Mouse (Mus musculus) MEL (cell line): ENCODE results near the gene Foxn1. TPM values are rescaled to one million over a fixed set of nuclear protein-coding genes. Genes with fewer than 3 reads are reported as not detected.

Experiments used
- DNase-seq: peaks from one replicate; pipeline ENCODE4 v3.0.0; 2011; ENCODE audit warnings: low read depth, low spot score
- H3K27ac ChIP-seq: 2 replicates; pipeline ENCODE4 v1.5.1; 2012; ENCODE audit warnings: low read depth, mild to moderate bottlenecking, control low read depth, low read length, moderate library complexity; ENCODE audit not compliant: control insufficient read depth
- H3K27me3 ChIP-seq, 2 experiments: fragments of 150-350 bp in 1 of 2; sonication (generic) in 1 of 2; 2 replicates each; pipeline ENCODE4 v1.6.1; 2012; ENCODE audit warnings: low read length in 2 of 2, mild to moderate bottlenecking in 2 of 2, improper control_type of control experiment in 1 of 2, moderate library complexity in 1 of 2; ENCODE audit not compliant: insufficient read depth in 2 of 2, control insufficient read depth in 1 of 2
- H3K36me3 ChIP-seq, 2 experiments: 2 replicates each; pipeline ENCODE4 v1.6.1; 2012 to 2014; ENCODE audit warnings: low read length in 2 of 2, improper control_type of control experiment in 1 of 2, inconsistent platforms in 1 of 2, mild to moderate bottlenecking in 1 of 2; ENCODE audit not compliant: insufficient read depth in 2 of 2, control insufficient read depth in 1 of 2
- H3K4me1 ChIP-seq, 2 experiments: fragments of 150-350 bp in 1 of 2; sonication (generic) in 1 of 2; 2 replicates each; pipeline ENCODE4 v1.6.1; 2012; ENCODE audit warnings: low read length in 2 of 2, improper control_type of control experiment in 1 of 2, mild to moderate bottlenecking in 1 of 2; ENCODE audit not compliant: insufficient read depth in 2 of 2, control insufficient read depth in 1 of 2
- H3K4me3 ChIP-seq, 2 experiments: fragments of 150-350 bp in 1 of 2; sonication (generic) in 1 of 2; 2 replicates each; pipeline ENCODE4 v1.5.1; 2012; ENCODE audit warnings: low read depth in 2 of 2, low read length in 2 of 2, mild to moderate bottlenecking in 2 of 2, moderate library complexity in 2 of 2, control low read depth in 1 of 2, improper control_type of control experiment in 1 of 2; ENCODE audit not compliant: control insufficient read depth in 1 of 2, insufficient read depth in 1 of 2
- H3K79me2 ChIP-seq: 2 replicates; pipeline ENCODE4 v1.6.1; 2012; ENCODE audit warnings: mild to moderate bottlenecking, low read length, moderate library complexity; ENCODE audit not compliant: control insufficient read depth, poor library complexity, insufficient read depth
- H3K9ac ChIP-seq: 2 replicates; pipeline ENCODE4 v1.6.1; 2012; ENCODE audit warnings: low read depth, mild to moderate bottlenecking, control low read depth, low read length, moderate library complexity; ENCODE audit not compliant: control insufficient read depth, poor library complexity, severe bottlenecking
- H3K9me3 ChIP-seq: fragments of 150-350 bp; sonication (generic); replicated peaks from 2 replicates; pipeline ENCODE4 v1.6.1; 2012; ENCODE audit warnings: mild to moderate bottlenecking, low read length, improper control_type of control experiment, moderate library complexity; ENCODE audit not compliant: insufficient read depth
- BHLHE40 ChIP-seq: IDR thresholded peaks from 2 replicates; pipeline ENCODE4 v1.6.1; 2012; ENCODE audit warnings: low read depth, mild to moderate bottlenecking, inconsistent platforms, low read length, improper control_type of control experiment, borderline replicate concordance
- CHD1 ChIP-seq: IDR thresholded peaks from 2 replicates; pipeline ENCODE4 v1.6.1; 2012; ENCODE audit warnings: low read depth, mild to moderate bottlenecking, inconsistent platforms, low read length, improper control_type of control experiment
- CTCF ChIP-seq, 3 experiments: IDR thresholded peaks in 2 of 3; conservative IDR thresholded peaks in 1 of 3; 2 replicates each; pipeline ENCODE4 v1.5.1; 2011 to 2012; ENCODE audit warnings: low read length in 3 of 3, low read depth in 2 of 3, mild to moderate bottlenecking in 2 of 3, improper control_type of control experiment in 1 of 3, inconsistent platforms in 1 of 3, mixed read lengths in 1 of 3, moderate library complexity in 1 of 3; ENCODE audit not compliant: control insufficient read depth in 1 of 3, insufficient read depth in 1 of 3, poor library complexity in 1 of 3, severe bottlenecking in 1 of 3
- E2F4 ChIP-seq: IDR thresholded peaks from 2 replicates; pipeline ENCODE4 v1.6.1; 2011; ENCODE audit warnings: low read depth, low read length, improper control_type of control experiment, borderline replicate concordance
- GABPA ChIP-seq: IDR thresholded peaks from 2 replicates; pipeline ENCODE4 v1.6.1; 2012; ENCODE audit warnings: low read depth, mild to moderate bottlenecking, inconsistent platforms, low read length, improper control_type of control experiment, moderate library complexity
- GATA1 ChIP-seq: IDR thresholded peaks from 2 replicates; pipeline ENCODE4 v1.6.1; 2011; ENCODE audit warnings: low read depth, low read length, improper control_type of control experiment
- HCFC1 ChIP-seq: IDR thresholded peaks from 2 replicates; pipeline ENCODE4 v1.6.1; 2012; ENCODE audit warnings: low read depth, mild to moderate bottlenecking, inconsistent platforms, low read length, improper control_type of control experiment, moderate library complexity
- MEF2A ChIP-seq: IDR thresholded peaks from 2 replicates; pipeline ENCODE4 v1.6.1; 2014; ENCODE audit warnings: low read depth, mild to moderate bottlenecking, inconsistent platforms, low read length, improper control_type of control experiment; ENCODE audit not compliant: poor library complexity, insufficient replicate concordance, severe bottlenecking; ENCODE audit errors: extremely low read depth
- MYB ChIP-seq: IDR thresholded peaks from 2 replicates; pipeline ENCODE4 v1.6.1; 2011; ENCODE audit warnings: mild to moderate bottlenecking, low read depth, low read length, improper control_type of control experiment
- MYC ChIP-seq: IDR thresholded peaks from 2 replicates; pipeline ENCODE4 v1.6.1; 2011; ENCODE audit warnings: low read depth, mild to moderate bottlenecking, low read length, improper control_type of control experiment, moderate library complexity
- NELFE ChIP-seq: IDR thresholded peaks from 2 replicates; pipeline ENCODE4 v1.6.1; 2011; ENCODE audit warnings: low read depth, low read length, improper control_type of control experiment
- NRF1 ChIP-seq: IDR thresholded peaks from 2 replicates; pipeline ENCODE4 v1.6.1; 2014; ENCODE audit warnings: low read depth, mild to moderate bottlenecking, inconsistent platforms, low read length, improper control_type of control experiment, moderate library complexity; ENCODE audit not compliant: poor library complexity, insufficient read depth, severe bottlenecking
- POLR2A ChIP-seq, 2 experiments: IDR thresholded peaks; 2 replicates each; pipeline ENCODE4 v1.6.1; 2011 to 2012; ENCODE audit warnings: low read length in 2 of 2, mild to moderate bottlenecking in 2 of 2, control low read depth in 1 of 2, improper control_type of control experiment in 1 of 2, low read depth in 1 of 2, moderate library complexity in 1 of 2; ENCODE audit not compliant: control insufficient read depth in 1 of 2, insufficient read depth in 1 of 2, poor library complexity in 1 of 2
- POLR2AphosphoS5 ChIP-seq: IDR thresholded peaks from 2 replicates; pipeline ENCODE4 v1.6.1; 2012; ENCODE audit warnings: low read depth, borderline replicate concordance, mild to moderate bottlenecking, inconsistent platforms, low read length, moderate library complexity, mixed read lengths
- RAD21 ChIP-seq: IDR thresholded peaks from 2 replicates; pipeline ENCODE4 v1.6.1; 2011; ENCODE audit warnings: mild to moderate bottlenecking, low read depth, low read length, improper control_type of control experiment
- RCOR1 ChIP-seq: IDR thresholded peaks from 2 replicates; pipeline ENCODE4 v1.6.1; 2012; ENCODE audit warnings: low read depth, mild to moderate bottlenecking, inconsistent platforms, low read length, improper control_type of control experiment
- SIN3A ChIP-seq: IDR thresholded peaks from 2 replicates; pipeline ENCODE4 v1.6.1; 2012; ENCODE audit warnings: low read length, improper control_type of control experiment, inconsistent platforms
- SMC3 ChIP-seq: IDR thresholded peaks from 2 replicates; pipeline ENCODE4 v1.6.1; 2011; ENCODE audit warnings: low read depth, low read length, improper control_type of control experiment
- USF1 ChIP-seq: IDR thresholded peaks from 2 replicates; pipeline ENCODE4 v1.6.1; 2014; ENCODE audit warnings: low read depth, mild to moderate bottlenecking, inconsistent platforms, low read length, improper control_type of control experiment, moderate library complexity
- ZC3H11A ChIP-seq: IDR thresholded peaks from 2 replicates; pipeline ENCODE4 v1.6.1; 2012; ENCODE audit warnings: low read depth, mild to moderate bottlenecking, inconsistent platforms, low read length, improper control_type of control experiment
- ZMIZ1 ChIP-seq: IDR thresholded peaks from 2 replicates; pipeline ENCODE4 v1.6.1; 2012; ENCODE audit warnings: low read depth, mild to moderate bottlenecking, inconsistent platforms, low read length, improper control_type of control experiment, moderate library complexity
- ZNF384 ChIP-seq: IDR thresholded peaks from 2 replicates; pipeline ENCODE4 v1.6.1; 2012; ENCODE audit warnings: low read depth, mild to moderate bottlenecking, inconsistent platforms, low read length, improper control_type of control experiment
- polyA plus RNA-seq, 2 experiments: library from polyadenylated mRNA; stranded (reverse) in 1 of 2; unstranded in 1 of 2; fragments of >175 nt in 1 of 2; fragments of >200 nt in 1 of 2; gene quantifications; 2 replicates each; pipeline versions ENCODE4 v1.2.1 to v1.2.4; 2012; ENCODE audit warnings: low replicate concordance in 2 of 2, low read depth in 1 of 2; ENCODE audit not compliant: insufficient read length in 2 of 2, insufficient read depth in 1 of 2, missing spikeins in 1 of 2
- total RNA-seq: library from RNA; depleted of rRNA; stranded (reverse); fragments of 300-350 nt; gene quantifications from 2 replicates; pipeline ENCODE4 v1.2.3, GENCODE M21; 2012

Gene Foxn1
- total and polyA plus RNA-seq, 3 experiments, result not detected

DNA sequence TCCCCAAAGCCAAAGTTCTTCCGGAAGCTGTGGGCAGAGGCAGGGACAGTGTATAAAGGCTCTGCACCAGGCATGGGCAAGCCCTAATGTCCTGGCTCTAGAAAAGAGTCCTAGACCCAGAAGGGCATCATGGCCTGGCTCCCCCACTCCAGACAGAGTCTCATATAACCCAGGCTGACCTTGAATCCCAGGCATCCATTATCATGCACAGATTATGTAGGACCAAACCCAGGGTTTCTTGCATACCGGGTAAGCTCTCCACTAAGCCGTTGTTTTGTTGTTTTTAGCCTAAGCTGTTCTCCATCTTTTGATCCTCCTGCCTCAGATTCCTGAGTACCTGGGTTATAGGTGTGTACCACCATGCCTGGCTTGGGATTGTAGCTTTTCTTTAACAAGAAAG lies 14.6 kb upstream of the Foxn1 start:
- peaks cover 2 to 16% of the 10 kb centered on the region in 2 experiments; a peak in 2 of 4 replicates for H3K27me3 ChIP-seq
- H3K36me3 ChIP-seq, result no peaks in the 10 kb centered on the region
- no peak overlapping the region for H3K27ac ChIP-seq
- H3K9ac ChIP-seq, result no peak overlapping the region
- H3K79me2 ChIP-seq, result no peaks in the 10 kb centered on the region
- no peak for DNase-seq
- TF ChIP-seq CHD1 (no peak), GATA1 (no peak), NELFE (no peak), POLR2A (IDR thresholded peaks at IDR 0.05; ENCODE audit: control insufficient read depth in 1 of 2, insufficient read depth in 1 of 2, low read depth in 1 of 2, low read length in 2 of 2, poor library complexity in 1 of 2) (no peak)
- TF ChIP-seq, all 39 proteins: peak for 0
- H3K4me3 ChIP-seq, result no peak overlapping the region
- H3K4me1 ChIP-seq, result no peaks in the 10 kb centered on the region
- no peaks in the 10 kb centered on the region for H3K9me3 ChIP-seq

DNA sequence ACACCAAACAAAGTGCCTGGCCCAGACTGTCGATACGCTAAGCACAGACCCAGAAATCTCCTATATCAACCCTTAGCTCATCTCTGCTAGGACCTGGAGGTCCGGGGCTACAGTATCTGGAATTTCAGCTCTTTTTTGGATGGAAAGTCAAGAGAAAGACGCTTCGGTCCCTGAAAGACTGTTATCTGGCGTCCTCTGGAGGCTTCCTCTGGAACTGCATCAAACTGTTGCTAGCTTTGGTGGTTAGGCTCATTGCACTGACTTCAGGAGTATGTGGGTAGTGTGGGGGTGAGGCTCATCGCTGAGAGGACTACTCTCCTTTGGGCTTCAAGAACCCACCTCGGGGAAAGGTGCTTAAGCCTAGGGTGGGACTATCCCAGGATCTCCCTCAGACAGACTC lies 13.3 kb upstream of the Foxn1 start:
- TF ChIP-seq SIN3A, result no peak
- TF ChIP-seq GATA1, result no peak
- TF ChIP-seq ZNF384, result no peak
- TF ChIP-seq SMC3, result peak; percentile 84
- TF ChIP-seq MYB, result no peak
- peak; percentile 75 for TF ChIP-seq ZC3H11A
- TF ChIP-seq MYC, result no peak
- peak; percentile 95 for TF ChIP-seq RAD21
- TF ChIP-seq E2F4, result no peak
- TF ChIP-seq RCOR1, result no peak
- TF ChIP-seq CTCF (IDR thresholded peaks at IDR 0.05 in 2 of 3, conservative IDR thresholded peaks at IDR 0.05 in 1 of 3; ENCODE audit: control insufficient read depth in 1 of 3, insufficient read depth in 1 of 3, low read depth in 2 of 3, low read length in 3 of 3, poor library complexity in 1 of 3, severe bottlenecking in 1 of 3), result peak; percentile 86 to 100 (median 99)
- H3K9ac ChIP-seq, result no peak overlapping the region
- H3K4me3 ChIP-seq, result no peak overlapping the region
- no peaks in the 10 kb centered on the region for H3K9me3 ChIP-seq
- no peaks in the 10 kb centered on the region for H3K36me3 ChIP-seq
- H3K27ac ChIP-seq, result no peak overlapping the region
- H3K79me2 ChIP-seq, result no peaks in the 10 kb centered on the region
- H3K27me3 ChIP-seq, result peaks cover 2 to 13% of the 10 kb centered on the region in 2 experiments; a peak in 2 of 4 replicates
- H3K4me1 ChIP-seq, result no peaks in the 10 kb centered on the region
- peak; percentile 82 for DNase-seq

DNA sequence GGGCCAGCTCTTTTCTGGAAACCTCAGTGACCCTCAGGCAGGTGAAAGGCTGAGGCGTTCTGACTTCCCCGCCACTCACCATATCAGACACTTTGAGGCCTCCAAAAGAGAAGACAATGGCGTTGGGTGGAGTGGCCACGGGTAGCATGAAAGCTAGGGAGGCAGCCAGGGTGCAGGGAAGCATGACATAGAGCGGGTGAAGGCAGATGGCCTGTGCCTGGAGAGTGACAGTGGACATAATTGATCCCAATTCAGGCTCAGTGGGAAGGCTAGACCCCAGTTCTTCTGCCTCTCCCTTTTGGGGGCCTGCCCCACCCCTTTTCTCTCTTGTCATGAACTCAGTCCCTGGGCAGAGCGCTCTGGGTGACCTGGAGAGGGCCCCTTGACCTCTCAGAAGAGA lies 11.9 kb upstream of the Foxn1 start:
- DNase-seq, result no peak
- H3K9me3 ChIP-seq, result no peaks in the 10 kb centered on the region
- no peak overlapping the region for H3K4me3 ChIP-seq
- no peaks in the 10 kb centered on the region for H3K4me1 ChIP-seq
- H3K9ac ChIP-seq, result no peak overlapping the region
- TF ChIP-seq NRF1, result no peak
- no peak for TF ChIP-seq GABPA
- TF ChIP-seq ZMIZ1, result no peak
- TF ChIP-seq BHLHE40, result no peak
- TF ChIP-seq HCFC1, result no peak
- TF ChIP-seq SIN3A, result no peak
- TF ChIP-seq USF1, result no peak
- no peak for TF ChIP-seq MEF2A
- TF ChIP-seq NELFE, result no peak
- TF ChIP-seq POLR2AphosphoS5, result no peak
- H3K36me3 ChIP-seq, result no peaks in the 10 kb centered on the region
- H3K27ac ChIP-seq, result no peak overlapping the region
- no peaks in the 10 kb centered on the region for H3K79me2 ChIP-seq
- H3K27me3 ChIP-seq, result peaks cover 2 to 9% of the 10 kb centered on the region in 2 experiments; a peak in 2 of 4 replicates
